Mouse (Mus musculus) midbrain, postnatal 0 days (tissue): ENCODE measurements around the gene Copg2. TPM values are rescaled to one million over a fixed set of nuclear protein-coding genes. Genes with fewer than 3 reads are reported as not detected.
A peak's percentile ranks its signal among the peaks of the same experiment; 100 is the strongest.

Experiments used
- ATAC-seq: fragments of 200-750 bp; cut with Nextera tagmentation; 2 replicates; pipeline ENCODE4 v1.8.0; 2017; ENCODE audit warnings: moderate number of reproducible peaks, mild to moderate bottlenecking, moderate TSS enrichment, moderate library complexity; ENCODE audit not compliant: low FRiP score
- DNase-seq: peaks from one replicate; pipeline ENCODE4 v3.0.0-alpha.2; 2015; ENCODE audit warnings: low spot score
- H3K27ac ChIP-seq: fragments of 300-500 bp; sonication (generic); 2 replicates; pipeline ENCODE4 v1.5.1; 2014; ENCODE audit warnings: low read depth, mild to moderate bottlenecking, low read length, mixed read lengths
- H3K27me3 ChIP-seq: fragments of 300-500 bp; sonication (generic); 2 replicates; pipeline ENCODE4 v1.6.1; 2014; ENCODE audit warnings: low read length, control low read depth, mixed read lengths; ENCODE audit not compliant: insufficient read depth
- H3K36me3 ChIP-seq: fragments of 300-500 bp; sonication (generic); 2 replicates; pipeline ENCODE4 v1.6.1; 2014; ENCODE audit warnings: low read length, control low read depth, mixed read lengths; ENCODE audit not compliant: insufficient read depth
- H3K4me1 ChIP-seq: fragments of 300-500 bp; sonication (generic); 2 replicates; pipeline ENCODE4 v1.6.1; 2014; ENCODE audit warnings: mild to moderate bottlenecking, control low read depth, antibody characterized with exemption, low read length, mixed read lengths; ENCODE audit not compliant: insufficient read depth
- H3K4me2 ChIP-seq: fragments of 300-500 bp; sonication (generic); 2 replicates; pipeline ENCODE4 v1.6.1; 2014; ENCODE audit warnings: low read depth, mild to moderate bottlenecking, low read length, mixed read lengths; ENCODE audit not compliant: poor library complexity, severe bottlenecking
- H3K4me3 ChIP-seq: fragments of 300-500 bp; sonication (generic); 2 replicates; pipeline ENCODE4 v1.5.1; 2014; ENCODE audit warnings: low read depth, mild to moderate bottlenecking, low read length, moderate library complexity
- H3K9ac ChIP-seq: fragments of 300-500 bp; sonication (generic); replicated peaks from 2 replicates; pipeline ENCODE4 v1.6.1; 2014; ENCODE audit warnings: mild to moderate bottlenecking, low read length, moderate library complexity, mixed read lengths; ENCODE audit not compliant: poor library complexity, severe bottlenecking
- H3K9me3 ChIP-seq: fragments of 300-500 bp; sonication (generic); 2 replicates; pipeline ENCODE4 v1.6.1; 2016; ENCODE audit warnings: low read length, control low read depth
- CTCF ChIP-seq: IDR thresholded peaks from 2 replicates; pipeline ENCODE4 v1.5.1; 2016; ENCODE audit warnings: antibody characterized with exemption, mild to moderate bottlenecking
- WGBS: fragments of 180-500 bp; shearing (Covaris S2); extraction: QIAGEN DNeasy Blood & Tissue Kit; methylation state at CpG from one replicate; pipeline ENCODE4 v1.1.7; 2014; 5-methylcytosine and 5-hydroxymethylcytosine counted together
- polyA plus RNA-seq: library from polyadenylated mRNA; unstranded; fragments of >200 nt; fragmentation: Nextera tagmentation; extraction: Ambion mirVana; gene quantifications from 2 replicates; pipeline ENCODE4 v1.2.1, GENCODE M21; 2015
- total RNA-seq: library from RNA; depleted of rRNA; stranded (reverse); fragments of >200 nt; gene quantifications from 2 replicates; pipeline ENCODE4 v1.2.3, GENCODE M21; 2014

The Copg2 gene
- total and polyA plus RNA-seq, 2 experiments from 2014 or later, result 30.0 to 39.3 TPM

GRCm38 (mm10) chr6:30893081-30893480 is 3.5 kb downstream of the Copg2 start:
- no peak overlapping the region for H3K9ac ChIP-seq
- no peak for ATAC-seq
- no peak for DNase-seq
- H3K27me3 ChIP-seq, result no peaks in the 10 kb centered on the region
- no peaks in the 10 kb centered on the region; the same call in 1 of the 2 replicates for H3K36me3 ChIP-seq
- H3K4me3 ChIP-seq, result no peak overlapping the region
- H3K9me3 ChIP-seq, result no peaks in the 10 kb centered on the region
- 90% methylated on average over 4 of the region's 4 CpGs for WGBS
- TF ChIP-seq CTCF, result no peak
- H3K27ac ChIP-seq, result no peak overlapping the region
- H3K4me1 ChIP-seq, result no peaks in the 10 kb centered on the region
- no peak overlapping the region for H3K4me2 ChIP-seq

- ATAC-seq, result no peak
- H3K36me3 ChIP-seq, result no peaks in the 10 kb centered on the region; the same call in 1 of the 2 replicates
- H3K4me1 ChIP-seq, result no peaks in the 10 kb centered on the region
- no peak overlapping the region for H3K27ac ChIP-seq
- no peak for TF ChIP-seq CTCF
- no peaks in the 10 kb centered on the region for H3K9me3 ChIP-seq
- no peak overlapping the region for H3K4me2 ChIP-seq
- DNase-seq, result no peak
- H3K9ac ChIP-seq, result no peak overlapping the region
- no peak overlapping the region for H3K4me3 ChIP-seq
- H3K27me3 ChIP-seq, result no peaks in the 10 kb centered on the region
These were observed 4.8 kb downstream of the Copg2 start for GRCm38 (mm10) chr6:30891761-30892160.

GRCm38 (mm10) chr6:30884856-30885255 is 11.7 kb downstream of the Copg2 start:
- Histone ChIP-seq H3K9ac (no peak overlapping the region), H3K27ac (no peak overlapping the region), H3K27me3 (no peaks in the 10 kb centered on the region), H3K4me2 (no peak overlapping the region), H3K36me3 (peaks cover 6% of the 10 kb centered on the region), H3K9me3 (no peaks in the 10 kb centered on the region), H3K4me1 (no peaks in the 10 kb centered on the region), H3K4me3 (no peak overlapping the region)
- WGBS, result 99% methylated on average over 3 of the region's 3 CpGs
- no peak for DNase-seq
- ATAC-seq, result no peak
- no peak for TF ChIP-seq CTCF

GRCm38 (mm10) chr6:30883491-30883890 is 13.1 kb downstream of the Copg2 start:
- no peaks in the 10 kb centered on the region for H3K27me3 ChIP-seq
- H3K4me3 ChIP-seq, result no peak overlapping the region
- no peaks in the 10 kb centered on the region for H3K9me3 ChIP-seq
- no peak overlapping the region for H3K4me2 ChIP-seq
- WGBS, result 84% methylated on average over 4 of the region's 4 CpGs
- H3K27ac ChIP-seq, result no peak overlapping the region
- ATAC-seq (no peak), DNase-seq (peak; percentile 25)
- H3K36me3 ChIP-seq, result peaks cover 10% of the 10 kb centered on the region
- no peak for TF ChIP-seq CTCF
- no peak overlapping the region for H3K9ac ChIP-seq
- H3K4me1 ChIP-seq, result no peaks in the 10 kb centered on the region

GRCm38 (mm10) chr6:30876661-30877060 is 19.9 kb downstream of the Copg2 start:
- peaks cover 3% of the 10 kb centered on the region; the same call in 1 of the 2 replicates for H3K36me3 ChIP-seq
- DNase-seq (no peak), ATAC-seq (no peak)
- no peak overlapping the region for H3K4me3 ChIP-seq
- H3K9me3 ChIP-seq, result no peaks in the 10 kb centered on the region
- no peak overlapping the region for H3K9ac ChIP-seq
- H3K4me2 ChIP-seq, result no peak overlapping the region
- no peaks in the 10 kb centered on the region for H3K27me3 ChIP-seq
- no peak for TF ChIP-seq CTCF
- no peak overlapping the region for H3K27ac ChIP-seq
- no peaks in the 10 kb centered on the region for H3K4me1 ChIP-seq

GRCm38 (mm10) chr6:30866501-30866900 is 30.1 kb downstream of the Copg2 start:
- TF ChIP-seq CTCF, result no peak
- H3K27me3 ChIP-seq, result no peaks in the 10 kb centered on the region
- ATAC-seq (no peak), DNase-seq (no peak)
- no peaks in the 10 kb centered on the region for H3K4me1 ChIP-seq
- H3K4me3 ChIP-seq, result no peak overlapping the region
- H3K9ac ChIP-seq, result no peak overlapping the region
- H3K36me3 ChIP-seq, result no peaks in the 10 kb centered on the region
- 91% methylated on average over 1 of the region's 1 CpGs for WGBS
- no peaks in the 10 kb centered on the region for H3K9me3 ChIP-seq
- no peak overlapping the region for H3K4me2 ChIP-seq
- H3K27ac ChIP-seq, result no peak overlapping the region
